Mouse (Mus musculus) regulatory T cell (primary cell): ENCODE measurements around the gene Mup7.
"Not testable (repeated sequence)": the region's sequence is repeated elsewhere in the genome, so short reads cannot be mapped to it uniquely, and the experiment has no call there.

Source experiments
- in situ Hi-C: fragments of 300-600 bp; cut with MboI, MseI; formaldehyde crosslinking; loops from one replicate; pipeline ENCODE4 v1.15.1; 2025; ENCODE audit warnings: high pct_unique_total_duplicates

Mup7 gene

DNA sequence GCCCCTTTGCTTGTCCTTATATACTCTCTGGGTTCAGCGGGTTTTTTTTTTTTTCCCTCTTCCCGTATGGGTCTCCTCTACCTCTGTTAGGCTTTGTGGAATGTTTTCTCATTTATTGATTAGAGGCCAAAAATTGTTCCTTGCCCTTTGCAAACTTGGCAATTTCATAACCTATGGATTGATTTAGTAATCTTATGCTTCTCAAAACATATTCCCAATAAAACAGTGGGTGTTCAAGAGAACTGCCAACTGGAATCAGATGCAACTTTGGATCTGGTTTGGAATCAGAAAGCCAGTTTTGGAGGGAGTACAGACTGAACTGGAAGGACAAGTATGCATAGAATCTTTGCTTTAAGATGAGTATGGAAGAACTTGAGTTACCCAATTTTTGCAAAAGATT lies at the start of gene Mup7:
Gene Mup7, minus strand, starts transcription at position 101 of the 400 bp plus-strand sequence.
- in situ Hi-C loops = loop anchor here (10.0 kb wide), 1 partner anchor 754 kb away; the partner anchor contains the start of gene Mup22

DNA sequence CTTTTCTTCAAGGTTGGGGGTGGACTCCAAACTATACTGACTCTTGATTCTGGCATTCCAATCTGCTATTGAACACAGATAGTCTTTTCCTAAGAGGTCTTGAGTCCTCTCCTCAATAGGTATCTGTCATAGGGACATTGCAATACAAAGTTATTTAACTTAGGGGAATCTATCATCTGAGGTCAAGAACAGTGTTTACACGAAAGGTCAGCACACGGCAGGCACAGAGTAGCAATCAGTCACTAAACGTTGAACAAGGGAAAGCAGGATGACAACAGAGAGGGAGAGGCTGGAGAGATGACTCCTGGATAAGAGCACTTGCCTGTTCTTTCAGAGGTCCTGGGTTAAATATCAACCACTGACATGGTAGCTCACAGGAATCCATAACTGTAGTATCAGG lies 9.6 kb upstream of the Mup7 start:
- in situ Hi-C loops = loop anchor here (10.0 kb wide), 1 partner anchor 745 kb away; the partner anchor contains the start of gene Mup22

DNA sequence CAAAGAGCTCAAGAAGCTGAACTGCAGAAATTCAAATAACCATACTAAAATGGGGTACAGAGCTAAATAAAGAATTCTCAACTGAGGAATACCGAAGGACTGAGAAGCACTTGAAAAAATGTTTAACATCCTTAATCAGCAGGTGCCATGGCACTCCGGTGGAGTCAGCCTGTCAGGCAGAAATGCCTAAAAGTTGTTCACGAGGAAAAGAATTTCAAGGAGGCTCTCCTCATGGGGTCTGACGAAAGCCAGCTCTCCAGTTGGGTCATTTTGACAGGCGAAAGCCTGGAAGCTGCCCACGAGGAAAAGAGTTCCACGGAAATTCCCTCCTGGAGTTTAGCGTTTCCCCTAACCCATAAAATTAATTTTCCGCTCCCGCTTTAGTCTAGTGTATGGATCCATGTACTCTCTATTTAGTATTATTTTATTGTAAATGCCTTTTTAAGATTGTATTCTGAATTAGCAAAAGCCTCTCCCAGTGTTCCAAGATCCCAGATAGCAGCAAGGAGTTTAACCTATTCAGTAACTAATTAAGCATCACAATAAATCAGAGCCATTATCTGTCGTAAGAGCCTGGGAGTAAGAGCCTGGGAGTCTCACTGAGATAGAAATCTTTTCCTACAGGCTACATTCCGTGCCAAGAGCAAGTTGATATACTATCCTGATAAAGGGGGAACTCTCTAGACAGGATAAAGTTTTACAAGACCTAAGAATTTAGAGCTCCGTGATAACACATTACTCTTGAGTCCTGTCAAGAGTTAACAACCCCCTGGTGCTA lies 40.8 kb downstream of the Mup7 start:
- in situ Hi-C loops = loop anchor here (5.0 to 10.0 kb wide), 2 partner anchors 233 to 335 kb away; no protein-coding TSS in a partner anchor

DNA sequence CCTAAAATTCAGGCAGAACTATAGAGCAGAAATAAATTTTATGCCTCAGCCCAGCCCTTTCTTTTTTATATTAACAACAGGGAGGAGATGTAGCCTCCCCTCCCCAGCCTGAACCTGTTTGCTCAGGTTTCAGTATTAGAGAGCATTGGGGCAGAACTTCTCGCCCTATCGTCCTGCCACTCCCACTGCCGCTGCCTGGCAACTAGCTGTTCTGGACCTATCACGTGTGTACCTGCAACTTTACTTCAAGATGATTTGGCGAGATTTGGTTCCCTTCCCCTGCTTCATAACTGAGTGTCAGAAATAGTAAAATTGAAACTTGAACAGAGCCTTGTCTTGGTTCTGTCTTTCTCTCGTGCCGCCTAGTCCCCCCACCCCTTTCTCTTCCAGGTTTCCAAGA lies 50.1 kb downstream of the Mup7 start:
- in situ Hi-C loops = not testable (repeated sequence)
